Mouse (Mus musculus) E14TG2a.4 (cell line): ENCODE results near the gene Gm13698.
"Not testable (repeated sequence)": the region's sequence is repeated elsewhere in the genome, so short reads cannot be mapped to it uniquely, and the experiment has no call there.

Experiments used
- CTCF ChIP-seq: conservative IDR thresholded peaks from 2 replicates; pipeline ENCODE4 v1.5.1; 2014; ENCODE audit warnings: low read length
- POU5F1 ChIP-seq: IDR thresholded peaks from 2 replicates; pipeline ENCODE4 v1.6.1; 2014; ENCODE audit warnings: low read length, borderline replicate concordance

GRCm38 (mm10) chr2:83994526-83994925 lies 39.0 kb downstream of the Gm13698 start:
- not testable (repeated sequence) for TF ChIP-seq CTCF, POU5F1
